Mouse (Mus musculus) embryonic facial prominence, embryonic 12.5 days (tissue): Measurements from ENCODE around the gene Prkce. TPM values are rescaled to one million over a fixed set of nuclear protein-coding genes. Genes with fewer than 3 reads are reported as not detected.
A peak's percentile ranks its signal among the peaks of the same experiment; 100 is the strongest.

ENCODE experiments used
- ATAC-seq: fragments of 200-750 bp; cut with Nextera tagmentation; 2 replicates; pipeline ENCODE4 v1.8.0; 2017; ENCODE audit not compliant: insufficient number of reproducible peaks, insufficient read depth, low FRiP score, low TSS enrichment
- H3K27ac ChIP-seq: fragments of 300-500 bp; sonication (generic); 2 replicates; pipeline ENCODE4 v1.5.1; 2016; ENCODE audit warnings: mild to moderate bottlenecking
- H3K27me3 ChIP-seq: fragments of 300-500 bp; sonication (generic); 2 replicates; pipeline ENCODE4 v1.6.1; 2016; ENCODE audit warnings: mild to moderate bottlenecking, moderate library complexity
- H3K36me3 ChIP-seq: fragments of 300-500 bp; sonication (generic); 2 replicates; pipeline ENCODE4 v1.6.1; 2016; ENCODE audit warnings: mild to moderate bottlenecking
- H3K4me1 ChIP-seq: fragments of 300-500 bp; sonication (generic); 2 replicates; pipeline ENCODE4 v1.6.1; 2016
- H3K4me2 ChIP-seq: fragments of 300-500 bp; sonication (generic); replicated peaks from 2 replicates; pipeline ENCODE4 v1.6.1; 2016; ENCODE audit warnings: mild to moderate bottlenecking, moderate library complexity
- H3K4me3 ChIP-seq: fragments of 300-500 bp; sonication (generic); 2 replicates; pipeline ENCODE4 v1.5.1; 2016; ENCODE audit warnings: mild to moderate bottlenecking
- H3K9ac ChIP-seq: fragments of 300-500 bp; sonication (generic); 2 replicates; pipeline ENCODE4 v1.6.1; 2016; ENCODE audit warnings: mild to moderate bottlenecking, moderate library complexity
- H3K9me3 ChIP-seq: fragments of 300-500 bp; sonication (generic); 2 replicates; pipeline ENCODE4 v1.6.1; 2016; ENCODE audit warnings: mild to moderate bottlenecking, moderate library complexity
- WGBS: fragments of 180-500 bp; shearing (Covaris S2); methylation state at CpG from one replicate; pipeline ENCODE4 v1.1.7; 2016; 5-methylcytosine and 5-hydroxymethylcytosine counted together
- polyA plus RNA-seq: library from polyadenylated mRNA; unstranded; fragments of >200 nt; fragmentation: Nextera tagmentation; extraction: Ambion mirVana; gene quantifications from 2 replicates; pipeline ENCODE4 v1.2.1, GENCODE M21; 2016

Gene Prkce
- polyA plus RNA-seq, 1 experiment from 2014 or later: 9.8 TPM

- peak overlapping the region; percentile 43 for H3K27ac ChIP-seq
- peak overlapping the region; percentile 38 for H3K4me2 ChIP-seq
- H3K4me1 ChIP-seq: peaks cover 42% of the 10 kb centered on the region
- ATAC-seq: no peak
- WGBS: 13% methylated on average over 16 of the region's 16 CpGs
- H3K4me3 ChIP-seq: no peak overlapping the region
- no peaks in the 10 kb centered on the region for H3K36me3 ChIP-seq
- 0 out of 2 replicates have a peak, but pooled peaks cover 3% of the 10 kb centered on the region for H3K9me3 ChIP-seq
- no peaks in the 10 kb centered on the region for H3K27me3 ChIP-seq
- H3K9ac ChIP-seq: no peak overlapping the region
Measured at GRCm38 (mm10) chr17:86329273-86330075, 161.9 kb downstream of the Prkce start.

GRCm38 (mm10) chr17:86330076-86330955, 162.7 kb downstream of the Prkce start:
- Histone ChIP-seq H3K9me3 (0 out of 2 replicates have a peak, but pooled peaks cover 3% of the 10 kb centered on the region), H3K27ac (peak overlapping the region; percentile 37), H3K4me3 (no peak overlapping the region), H3K4me2 (peak overlapping the region; percentile 38; the same call in 1 of the 2 replicates), H3K27me3 (no peaks in the 10 kb centered on the region), H3K36me3 (no peaks in the 10 kb centered on the region), H3K4me1 (peaks cover 42% of the 10 kb centered on the region), H3K9ac (no peak overlapping the region)
- ATAC-seq: no peak
- 52% methylated on average over 16 of the region's 16 CpGs for WGBS

DNA sequence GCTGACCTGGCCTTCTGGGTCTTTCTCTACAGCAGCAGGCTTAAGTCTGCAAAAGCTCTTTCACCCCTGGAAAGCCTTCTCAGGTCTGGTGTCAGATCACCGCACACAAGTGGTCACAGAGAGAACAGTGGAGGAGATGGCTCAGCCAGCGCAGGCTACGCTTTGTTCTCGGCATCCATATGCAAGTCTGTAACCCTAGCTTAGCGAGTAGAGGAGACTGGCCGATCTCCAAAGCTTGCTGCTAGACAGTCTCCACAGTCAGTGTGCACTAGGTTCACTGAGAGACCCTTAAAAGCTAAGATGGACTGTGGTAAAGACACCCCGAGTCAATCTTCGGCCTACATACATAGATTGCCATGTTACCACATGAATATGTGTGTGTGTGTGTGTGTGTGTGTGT, 164.2 kb downstream of the Prkce start:
- H3K4me1 ChIP-seq: peaks cover 43% of the 10 kb centered on the region
- no peak overlapping the region for H3K4me3 ChIP-seq
- ATAC-seq: no peak
- WGBS: 73% methylated on average over 8 of the region's 8 CpGs
- peak overlapping the region; percentile 36; the same call in 1 of the 2 replicates for H3K9ac ChIP-seq
- H3K27me3 ChIP-seq: no peaks in the 10 kb centered on the region
- H3K9me3 ChIP-seq: 0 out of 2 replicates have a peak, but pooled peaks cover 3% of the 10 kb centered on the region
- no peak overlapping the region for H3K27ac ChIP-seq
- no peak overlapping the region for H3K4me2 ChIP-seq
- no peaks in the 10 kb centered on the region for H3K36me3 ChIP-seq

- no peak overlapping the region for H3K9ac ChIP-seq
- no peak overlapping the region for H3K4me2 ChIP-seq
- 0 out of 2 replicates have a peak, but pooled peaks cover 3% of the 10 kb centered on the region for H3K9me3 ChIP-seq
- H3K4me1 ChIP-seq: peaks cover 36% of the 10 kb centered on the region
- 83% methylated on average over 4 of the region's 4 CpGs for WGBS
- no peak for ATAC-seq
- H3K4me3 ChIP-seq: no peak overlapping the region
- H3K27ac ChIP-seq: no peak overlapping the region
- no peaks in the 10 kb centered on the region for H3K36me3 ChIP-seq
- H3K27me3 ChIP-seq: no peaks in the 10 kb centered on the region
Measured at GRCm38 (mm10) chr17:86334990-86335389, 167.4 kb downstream of the Prkce start.

GRCm38 (mm10) chr17:86336652-86337073, 169.1 kb downstream of the Prkce start:
- H3K4me2 ChIP-seq: no peak overlapping the region
- H3K9me3 ChIP-seq: 0 out of 2 replicates have a peak, but pooled peaks cover 3% of the 10 kb centered on the region
- H3K27me3 ChIP-seq: no peaks in the 10 kb centered on the region
- H3K4me3 ChIP-seq: no peak overlapping the region
- H3K27ac ChIP-seq: 0 out of 2 replicates have a peak overlapping the region, but pooled peaks have one; percentile 2
- no peak overlapping the region for H3K9ac ChIP-seq
- H3K36me3 ChIP-seq: no peaks in the 10 kb centered on the region
- WGBS: 42% methylated on average over 4 of the region's 4 CpGs
- ATAC-seq: no peak
- peaks cover 19% of the 10 kb centered on the region for H3K4me1 ChIP-seq

DNA sequence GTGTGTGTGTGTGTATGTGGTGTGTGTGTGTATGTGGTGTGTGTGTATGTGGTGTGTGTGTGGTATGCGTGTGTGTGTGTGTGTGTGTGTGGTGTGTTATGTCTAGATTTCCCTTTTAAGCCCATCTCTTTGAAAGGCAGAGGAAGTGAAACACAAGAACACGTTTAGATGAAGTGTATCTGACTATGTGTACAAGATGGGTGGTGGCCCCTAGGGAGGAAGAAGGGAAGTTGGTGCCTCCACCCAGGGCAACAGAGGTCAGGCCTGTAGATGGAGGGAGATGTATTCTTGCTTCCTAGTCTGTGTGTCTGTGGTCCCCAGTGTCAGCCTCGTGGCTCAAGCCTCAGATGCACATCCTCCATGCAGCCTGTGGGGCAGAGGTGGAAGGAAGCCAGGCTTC, 169.5 kb downstream of the Prkce start:
- Histone ChIP-seq H3K27ac (0 out of 2 replicates have a peak overlapping the region, but pooled peaks have one; percentile 2), H3K4me3 (no peak overlapping the region), H3K9me3 (0 out of 2 replicates have a peak, but pooled peaks cover 3% of the 10 kb centered on the region), H3K27me3 (no peaks in the 10 kb centered on the region), H3K4me2 (no peak overlapping the region), H3K9ac (no peak overlapping the region), H3K36me3 (no peaks in the 10 kb centered on the region), H3K4me1 (peaks cover 16% of the 10 kb centered on the region)
- ATAC-seq: no peak
- 57% methylated on average over 3 of the region's 3 CpGs for WGBS

DNA sequence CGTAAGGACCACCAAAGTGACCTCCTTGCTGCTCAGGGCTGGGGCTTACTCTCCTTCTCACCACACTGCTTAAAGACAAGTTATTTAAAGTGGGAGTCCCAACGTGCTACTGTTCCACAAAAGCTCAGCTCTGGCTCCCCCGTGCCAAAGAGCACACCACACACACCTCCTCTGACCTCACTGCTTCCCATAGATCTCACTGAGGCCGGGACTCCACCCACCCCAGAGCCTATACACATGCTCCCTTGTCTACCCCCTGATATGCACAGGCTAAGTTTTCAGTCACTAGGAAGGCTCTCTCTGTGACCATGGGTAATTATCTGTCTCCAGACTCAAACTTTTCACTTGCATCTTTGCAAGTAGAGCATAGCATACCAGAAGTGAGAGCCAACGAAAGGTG, 170.7 kb downstream of the Prkce start:
- H3K4me1 ChIP-seq: peaks cover 16% of the 10 kb centered on the region
- H3K9me3 ChIP-seq: 0 out of 2 replicates have a peak, but pooled peaks cover 3% of the 10 kb centered on the region
- no peak overlapping the region for H3K4me3 ChIP-seq
- WGBS: 57% methylated on average over 5 of the region's 5 CpGs
- no peak for ATAC-seq
- no peak overlapping the region for H3K27ac ChIP-seq
- H3K36me3 ChIP-seq: no peaks in the 10 kb centered on the region
- H3K4me2 ChIP-seq: no peak overlapping the region
- no peaks in the 10 kb centered on the region for H3K27me3 ChIP-seq
- H3K9ac ChIP-seq: no peak overlapping the region

GRCm38 (mm10) chr17:86344032-86344431, 176.4 kb downstream of the Prkce start:
- Histone ChIP-seq H3K4me1 (peaks cover 6% of the 10 kb centered on the region; the same call in 1 of the 2 replicates), H3K27ac (no peak overlapping the region), H3K9ac (no peak overlapping the region), H3K27me3 (no peaks in the 10 kb centered on the region), H3K9me3 (no peaks in the 10 kb centered on the region), H3K4me3 (no peak overlapping the region), H3K36me3 (no peaks in the 10 kb centered on the region), H3K4me2 (no peak overlapping the region)
- WGBS: 74% methylated on average over 8 of the region's 8 CpGs
- no peak for ATAC-seq

GRCm38 (mm10) chr17:86345234-86346005, 177.8 kb downstream of the Prkce start:
- H3K36me3 ChIP-seq: no peaks in the 10 kb centered on the region
- 68% methylated on average over 22 of the region's 22 CpGs for WGBS

DNA sequence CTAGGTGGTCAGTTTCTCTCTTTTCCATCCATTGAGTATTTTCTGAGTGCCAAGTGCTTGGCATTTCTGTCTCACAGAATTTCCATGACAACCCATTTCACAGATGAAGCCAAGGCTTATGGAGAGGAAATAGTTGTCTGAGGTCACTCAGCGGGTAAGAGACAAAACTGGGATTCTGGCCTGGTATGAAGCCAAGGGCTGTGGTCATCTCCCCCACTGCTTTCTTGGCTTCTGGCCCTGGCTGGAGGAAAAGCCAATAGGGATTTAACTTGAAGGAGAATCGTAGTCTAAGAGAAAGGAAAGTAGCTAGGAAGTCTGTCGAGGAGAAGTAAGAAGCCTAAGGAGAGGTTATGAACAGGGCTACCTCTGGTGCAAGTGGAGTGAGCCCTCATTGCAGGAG, 182.7 kb downstream of the Prkce start:
- no peak for ATAC-seq
- 77% methylated on average over 3 of the region's 3 CpGs for WGBS
- H3K27ac ChIP-seq: no peak overlapping the region

More at GRCm38 (mm10) chr17:86345234-86346005, 177.8 kb downstream of the Prkce start:
- no peak for ATAC-seq
- Histone ChIP-seq H3K9ac (no peak overlapping the region), H3K27ac (0 out of 2 replicates have a peak overlapping the region, but pooled peaks have one; percentile 24), H3K9me3 (no peaks in the 10 kb centered on the region), H3K27me3 (no peaks in the 10 kb centered on the region), H3K4me2 (no peak overlapping the region; the same call in 1 of the 2 replicates), H3K4me1 (peaks cover 10% of the 10 kb centered on the region), H3K4me3 (no peak overlapping the region)

DNA sequence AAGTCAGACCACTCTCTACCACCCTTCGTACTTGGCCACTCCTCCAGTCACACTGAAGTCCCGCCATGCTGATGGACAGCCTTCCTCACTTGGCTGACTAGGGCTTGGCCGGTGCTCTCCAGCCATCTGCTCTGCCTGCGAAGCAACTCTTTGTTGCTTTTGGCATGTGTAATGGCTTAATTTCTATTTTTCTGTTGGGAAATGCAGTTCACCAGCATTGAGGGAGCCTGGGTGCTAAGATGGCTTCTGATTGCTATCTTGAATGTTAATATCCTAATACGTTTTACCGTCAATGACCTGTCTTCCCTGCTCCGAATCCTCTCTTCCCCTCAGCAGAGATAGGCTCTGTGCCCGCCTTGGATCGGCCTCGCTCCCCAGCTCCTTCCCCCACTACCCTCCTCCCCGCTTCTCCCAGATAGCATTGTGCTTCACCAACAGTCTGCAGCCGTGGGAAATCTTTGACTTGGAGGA, 183.2 kb downstream of the Prkce start:
- WGBS: 73% methylated on average over 12 of the region's 12 CpGs
- no peak overlapping the region for H3K4me2 ChIP-seq
- no peak overlapping the region for H3K9ac ChIP-seq
- no peaks in the 10 kb centered on the region for H3K9me3 ChIP-seq
- no peak for ATAC-seq
- H3K27me3 ChIP-seq: no peaks in the 10 kb centered on the region
- no peak overlapping the region for H3K4me3 ChIP-seq
- H3K4me1 ChIP-seq: peaks cover 21% of the 10 kb centered on the region
- H3K36me3 ChIP-seq: no peaks in the 10 kb centered on the region
- no peak overlapping the region for H3K27ac ChIP-seq

More for the DNA sequence above, 182.7 kb downstream of the Prkce start:
- no peaks in the 10 kb centered on the region for H3K36me3 ChIP-seq
- no peaks in the 10 kb centered on the region for H3K9me3 ChIP-seq
- H3K4me1 ChIP-seq: peaks cover 21% of the 10 kb centered on the region
- no peak overlapping the region for H3K9ac ChIP-seq
- H3K4me3 ChIP-seq: no peak overlapping the region
- H3K27me3 ChIP-seq: no peaks in the 10 kb centered on the region
- no peak overlapping the region for H3K4me2 ChIP-seq
